In genomic region chr6:31283973-31284372, GRCm38 (mm10) we compare ENCODE assay signal across 23 mouse cellular contexts.
A peak's percentile ranks its signal among the peaks of the same experiment; 100 is the strongest.
DNase-seq lines count a peak whose midpoint lies in the region; ATAC-seq and TF ChIP-seq lines count a peak whose summit lies in the region.
"Had no signal": no experiment of that assay in that cellular context is flagged by ENCODE, and none has a peak within 500 bp of the region (broad histone marks: within the 10 kb centered on the region; RNA-seq: fewer than 3 reads in every experiment).

No protein-coding gene starts in this region.

- H3K27ac ChIP-seq in embryonic facial prominence, embryonic 14.5 days (replicated peaks; ENCODE audit: low read depth, low read length) = no peak overlapping the region
- no peak overlapping the region for H3K27ac ChIP-seq in embryonic facial prominence, embryonic 10.5 days (replicated peaks)
- no peak overlapping the region for H3K27ac ChIP-seq in hindbrain, embryonic 15.5 days (replicated peaks)
- no peak overlapping the region for H3K27ac ChIP-seq in hindbrain, embryonic 11.5 days (ENCODE audit: low read depth, low read length)
- H3K27ac ChIP-seq in CH12.LX (ENCODE audit: insufficient read depth, low read depth) (peak overlapping the region; percentile 76), macrophage (peak overlapping the region; percentile 31)
- H3K27ac ChIP-seq: embryonic facial prominence, embryonic 13.5 days; forebrain, embryonic 15.5 days; limb, embryonic 12.5 days; midbrain, embryonic 15.5 days; neural tube, embryonic 13.5 days had no signal

- H3K4me3 ChIP-seq in embryonic facial prominence, embryonic 14.5 days (ENCODE audit: low read depth, low read length) = no peak overlapping the region
- no peak overlapping the region for H3K4me3 ChIP-seq in embryonic facial prominence, embryonic 10.5 days
- H3K4me3 ChIP-seq in hindbrain, embryonic 15.5 days = no peak overlapping the region
- H3K4me3 ChIP-seq in hindbrain, embryonic 11.5 days (ENCODE audit: low read depth, low read length) = no peak overlapping the region
- no peak overlapping the region for H3K4me3 ChIP-seq in CH12.LX (replicated peaks in 1 of 3; ENCODE audit: low read depth in 2 of 3, low read length in 2 of 3, poor library complexity in 1 of 3)
- no peak overlapping the region for H3K4me3 ChIP-seq in macrophage (ENCODE audit: inconsistent target)
- H3K4me3 ChIP-seq: embryonic facial prominence, embryonic 13.5 days; forebrain, embryonic 15.5 days; limb, embryonic 12.5 days; midbrain, embryonic 15.5 days; neural tube, embryonic 13.5 days had no signal

- TF ChIP-seq CTCF in CH12.LX (conservative IDR thresholded peaks at IDR 0.05 in 1 of 2, IDR thresholded peaks at IDR 0.05 in 1 of 2; ENCODE audit: low read depth in 2 of 2, low read length in 2 of 2) = no peak

- dilution Hi-C loops in CH12.LX (cut with MboI; ENCODE audit: extremely low pct_ligation_motif_present, extremely low pct_unique_long_range_greater_than_20kb, low sequenced_read_pairs) = no loop called here

- DNase-seq in embryonic facial prominence, embryonic 14.5 days (ENCODE audit: low spot score) = peak; percentile 10
- no peak for DNase-seq in embryonic facial prominence, embryonic 10.5 days (ENCODE audit: low spot score)
- DNase-seq in hindbrain, embryonic 11.5 days (ENCODE audit: low spot score) = no peak
- DNase-seq in CH12.LX (ENCODE audit: extremely low read depth) = peak; percentile 44
- no peak for DNase-seq in natural killer cell, adult 2 months (ENCODE audit: low spot score in 2 of 2)
- no peak for DNase-seq in right cerebral cortex, postnatal 14 days
- DNase-seq: adrenal gland, postnatal 14 days; cerebellum, adult 11 months; cerebellum, adult 9-11 months; gastrocnemius, postnatal 10 days; liver, postnatal 0 days; spleen, adult 18-20 months; thymus, postnatal 14 days had no signal

- H3K4me2 ChIP-seq in embryonic facial prominence, embryonic 14.5 days (ENCODE audit: low read depth, low read length) = no peak overlapping the region
- H3K4me2 ChIP-seq in hindbrain, embryonic 15.5 days = no peak overlapping the region
- no peak overlapping the region for H3K4me2 ChIP-seq in hindbrain, embryonic 11.5 days (replicated peaks; ENCODE audit: low read depth, low read length)
- H3K4me2 ChIP-seq in CH12.LX (ENCODE audit: insufficient read depth, low read depth, poor library complexity, severe bottlenecking) = peak overlapping the region; percentile 55
- H3K4me2 ChIP-seq: embryonic facial prominence, embryonic 13.5 days; forebrain, embryonic 15.5 days; limb, embryonic 12.5 days; liver, embryonic 11.5 days; midbrain, embryonic 15.5 days; neural tube, embryonic 13.5 days had no signal

- no peak for TF ChIP-seq RAD21 in CH12.LX (IDR thresholded peaks at IDR 0.05; ENCODE audit: low read depth, low read length)

- TF ChIP-seq EP300 in CH12.LX (IDR thresholded peaks at IDR 0.05; ENCODE audit: low read length) = no peak

- H3K4me1 ChIP-seq in embryonic facial prominence, embryonic 14.5 days (ENCODE audit: control insufficient read depth, insufficient read depth, low read length) = peaks cover 10% of the 10 kb centered on the region; the same call in 1 of the 2 replicates
- peaks cover 19% of the 10 kb centered on the region for H3K4me1 ChIP-seq in embryonic facial prominence, embryonic 10.5 days
- peaks cover 10% of the 10 kb centered on the region; the same call in 1 of the 2 replicates for H3K4me1 ChIP-seq in hindbrain, embryonic 15.5 days (replicated peaks)
- H3K4me1 ChIP-seq in hindbrain, embryonic 11.5 days (replicated peaks; ENCODE audit: control insufficient read depth, insufficient read depth, low read length) = no peaks in the 10 kb centered on the region
- peaks cover 18 to 63% of the 10 kb centered on the region in 2 experiments for H3K4me1 ChIP-seq in CH12.LX (ENCODE audit: control insufficient read depth in 1 of 2, insufficient read depth in 2 of 2)
- H3K4me1 ChIP-seq: forebrain, embryonic 15.5 days had no signal

- no peaks in the 10 kb centered on the region for H3K27me3 ChIP-seq in embryonic facial prominence, embryonic 14.5 days (replicated peaks; ENCODE audit: control insufficient read depth, insufficient read depth, low read length)
- no peaks in the 10 kb centered on the region for H3K27me3 ChIP-seq in embryonic facial prominence, embryonic 10.5 days (replicated peaks; ENCODE audit: low read depth, poor library complexity, severe bottlenecking)
- H3K27me3 ChIP-seq in hindbrain, embryonic 15.5 days = no peaks in the 10 kb centered on the region
- H3K27me3 ChIP-seq in hindbrain, embryonic 11.5 days (ENCODE audit: control insufficient read depth, insufficient read depth, low read length) = no peaks in the 10 kb centered on the region
- no peaks in the 10 kb centered on the region for H3K27me3 ChIP-seq in CH12.LX (replicated peaks)
- H3K27me3 ChIP-seq: embryonic facial prominence, embryonic 13.5 days; forebrain, embryonic 15.5 days; limb, embryonic 12.5 days; midbrain, embryonic 15.5 days; neural tube, embryonic 13.5 days had no signal

- ATAC-seq in embryonic facial prominence, embryonic 14.5 days (ENCODE audit: low read depth) = no peak
- ATAC-seq in hindbrain, embryonic 15.5 days (ENCODE audit: low FRiP score, low read depth) = 0 out of 2 replicates have a peak, but pooled peaks have one; percentile 27
- no peak for ATAC-seq in hindbrain, embryonic 11.5 days (ENCODE audit: low FRiP score)
- ATAC-seq: forebrain, embryonic 15.5 days; hindbrain, embryonic 16.5 days; intestine, embryonic 16.5 days; liver, postnatal 0 days; midbrain, embryonic 15.5 days had no signal

- WGBS in embryonic facial prominence, embryonic 14.5 days = 59% methylated on average over 8 of the region's 8 CpGs
- 76% methylated on average over 8 of the region's 8 CpGs for WGBS in embryonic facial prominence, embryonic 10.5 days
- WGBS in hindbrain, embryonic 15.5 days = 33% methylated on average over 8 of the region's 8 CpGs
- 54% methylated on average over 8 of the region's 8 CpGs for WGBS in hindbrain, embryonic 11.5 days
- WGBS in macrophage (ENCODE audit: missing documents) = 84% methylated on average over 8 of the region's 8 CpGs

- TF ChIP-seq POLR2A in CH12.LX (IDR thresholded peaks at IDR 0.05; ENCODE audit: low read depth, low read length) = no peak; the same call in 1 of the 2 replicates

- no peak overlapping the region for H3K9ac ChIP-seq in embryonic facial prominence, embryonic 14.5 days (ENCODE audit: low read depth, low read length)
- H3K9ac ChIP-seq in hindbrain, embryonic 15.5 days = no peak overlapping the region
- H3K9ac ChIP-seq in hindbrain, embryonic 11.5 days (ENCODE audit: low read depth, low read length) = no peak overlapping the region
- H3K9ac ChIP-seq in CH12.LX (ENCODE audit: insufficient read depth, low read depth) = peak overlapping the region; percentile 19; the same call in 1 of the 2 replicates
- H3K9ac ChIP-seq: embryonic facial prominence, embryonic 13.5 days; forebrain, embryonic 15.5 days; limb, embryonic 12.5 days; liver, postnatal 0 days; midbrain, embryonic 15.5 days; neural tube, embryonic 13.5 days had no signal

- H3K79me2 ChIP-seq in CH12.LX (replicated peaks; ENCODE audit: control insufficient read depth, extremely low read depth, insufficient read depth, poor library complexity, severe bottlenecking) = no peaks in the 10 kb centered on the region
- H3K79me2 ChIP-seq in macrophage (ENCODE audit: inconsistent target) = no peaks in the 10 kb centered on the region

- no peaks in the 10 kb centered on the region for H3K36me3 ChIP-seq in embryonic facial prominence, embryonic 14.5 days (ENCODE audit: control insufficient read depth, insufficient read depth, low read length)
- H3K36me3 ChIP-seq in embryonic facial prominence, embryonic 10.5 days (replicated peaks) = no peaks in the 10 kb centered on the region
- H3K36me3 ChIP-seq in hindbrain, embryonic 15.5 days = no peaks in the 10 kb centered on the region
- H3K36me3 ChIP-seq in hindbrain, embryonic 11.5 days (ENCODE audit: control insufficient read depth, insufficient read depth, low read length) = no peaks in the 10 kb centered on the region
- H3K36me3 ChIP-seq in CH12.LX (replicated peaks in 1 of 2; ENCODE audit: control insufficient read depth in 1 of 2, insufficient read depth in 1 of 2, low read length in 1 of 2) (peaks cover 0 to 1% of the 10 kb centered on the region in 2 experiments), macrophage (ENCODE audit: inconsistent target) (no peaks in the 10 kb centered on the region)
- H3K36me3 ChIP-seq: embryonic facial prominence, embryonic 13.5 days; forebrain, embryonic 15.5 days; limb, embryonic 12.5 days; midbrain, embryonic 15.5 days; neural tube, embryonic 13.5 days had no signal

- H3K9me3 ChIP-seq in embryonic facial prominence, embryonic 14.5 days (ENCODE audit: control insufficient read depth, low read length) = no peaks in the 10 kb centered on the region
- H3K9me3 ChIP-seq in embryonic facial prominence, embryonic 10.5 days = no peaks in the 10 kb centered on the region
- H3K9me3 ChIP-seq in hindbrain, embryonic 15.5 days = no peaks in the 10 kb centered on the region
- H3K9me3 ChIP-seq in hindbrain, embryonic 11.5 days (ENCODE audit: control insufficient read depth, low read length) = no peaks in the 10 kb centered on the region
- H3K9me3 ChIP-seq in CH12.LX (replicated peaks; ENCODE audit: low read length) = no peaks in the 10 kb centered on the region
- H3K9me3 ChIP-seq: embryonic facial prominence, embryonic 13.5 days; forebrain, embryonic 15.5 days; limb, embryonic 12.5 days; midbrain, embryonic 15.5 days; neural tube, embryonic 13.5 days had no signal

- in situ Hi-C loops in CH12.LX (cut with MboI; ENCODE audit: low pct_ligation_motif_present, low pct_unique_long_range_greater_than_20kb, low sequenced_read_pairs) = no loop called here

TF ChIP-seq in CH12.LX, 34 proteins besides CTCF, POLR2A, EP300 and RAD21:
- TF ChIP-seq NELFE (IDR thresholded peaks at IDR 0.05; ENCODE audit: low read depth, low read length) (peak; percentile 23; the same call in 1 of the 2 replicates), MAX (IDR thresholded peaks at IDR 0.05; ENCODE audit: low read length) (no peak), CHD2 (IDR thresholded peaks at IDR 0.05; ENCODE audit: low read length) (no peak), ETS1 (conservative IDR thresholded peaks at IDR 0.05; ENCODE audit: low read depth, low read length) (no peak), HCFC1 (IDR thresholded peaks at IDR 0.05; ENCODE audit: low read depth, low read length) (no peak), CHD1 (IDR thresholded peaks at IDR 0.05; ENCODE audit: low read depth, low read length) (no peak), SMC3 (IDR thresholded peaks at IDR 0.05; ENCODE audit: low read depth, low read length) (no peak), ELF1 (IDR thresholded peaks at IDR 0.05; ENCODE audit: low read depth, low read length) (no peak)

Comparison
In these comparisons a context has a peak if more than half of its experiments do, and no peak if none do; other contexts are left out.
1. DNase-seq: peak in embryonic facial prominence, embryonic 14.5 days (single experiment) and CH12.LX (single experiment); none in embryonic facial prominence, embryonic 10.5 days (single experiment), hindbrain, embryonic 11.5 days (single experiment), natural killer cell, adult 2 months (0 of 2) and right cerebral cortex, postnatal 14 days (single experiment).
2. H3K27ac ChIP-seq: peak in CH12.LX (single experiment) and macrophage (single experiment); none in embryonic facial prominence, embryonic 14.5 days (single experiment), embryonic facial prominence, embryonic 10.5 days (single experiment), hindbrain, embryonic 15.5 days (single experiment) and hindbrain, embryonic 11.5 days (single experiment).